Mouse (Mus musculus) bone marrow macrophage, adult 2 months (primary cell): ENCODE data around the gene Slc39a11.

Source experiments
- CTCF ChIP-seq: IDR thresholded peaks from 2 replicates; pipeline ENCODE4 v1.5.1; 2012; ENCODE audit warnings: low read depth, mild to moderate bottlenecking, low read length, moderate library complexity
- POLR2A ChIP-seq: IDR thresholded peaks from 2 replicates; pipeline ENCODE4 v1.6.1; 2012; ENCODE audit warnings: mild to moderate bottlenecking, low read depth, low read length, borderline replicate concordance

DNA sequence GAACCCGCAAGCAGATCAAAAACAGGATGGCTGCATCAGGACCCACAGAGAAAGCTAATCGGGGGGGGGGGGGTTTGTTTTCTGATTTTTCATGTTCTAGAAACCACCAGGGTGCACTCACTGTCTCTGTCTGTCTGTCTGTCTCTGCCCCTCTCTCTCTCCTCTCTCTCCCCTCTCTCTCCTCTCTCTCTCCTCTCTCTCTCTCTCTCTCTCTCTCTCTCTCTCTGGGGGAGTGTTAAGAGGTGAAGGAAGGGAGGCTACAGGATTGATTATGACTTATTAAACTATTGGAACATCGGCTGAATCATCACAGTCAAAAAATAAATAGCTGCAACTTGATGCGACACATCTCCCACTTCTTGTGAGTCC lies 31.6 kb downstream of the Slc39a11 start:
- TF ChIP-seq CTCF: no peak
- no peak for TF ChIP-seq POLR2A
